Mouse (Mus musculus) heart, adult 2 months (tissue): ENCODE results near the gene Olfr1028.

ENCODE experiments used
- CTCF ChIP-seq: fragments of 200-600 bp; IDR thresholded peaks from 2 replicates; pipeline ENCODE4 v1.8.1; 2022; ENCODE audit warnings: antibody characterized with exemption, mild to moderate bottlenecking, moderate library complexity
- EP300 ChIP-seq: fragments of 200-500 bp; IDR thresholded peaks from 2 replicates; pipeline ENCODE4 v1.6.1; 2011; ENCODE audit warnings: low read depth, low read length, control low read depth; ENCODE audit not compliant: insufficient read depth
- POLR2A ChIP-seq: fragments of 200-500 bp; IDR thresholded peaks from 2 replicates; pipeline ENCODE4 v1.6.1; 2011; ENCODE audit warnings: mild to moderate bottlenecking, low read depth, low read length, control low read depth; ENCODE audit not compliant: insufficient read depth

- TF ChIP-seq CTCF (no peak), POLR2A (no peak), EP300 (no peak)
Observed at GRCm38 (mm10) chr2:85914893-85915292, 35.3 kb upstream of the Olfr1028 start, which contains the start of gene Olfr1025-ps1.
